ENCODE assay signal across 8 mouse cellular contexts in genomic region chr19:45046523-45047321, GRCm38 (mm10). TPM values are rescaled to one million over a fixed set of nuclear protein-coding genes. Genes with fewer than 3 reads are reported as not detected.
DNase-seq lines count a peak whose midpoint lies in the region; ATAC-seq and TF ChIP-seq lines count a peak whose summit lies in the region.

No protein-coding gene starts in this region.

- H3K79me2 ChIP-seq in CH12.LX (replicated peaks; ENCODE audit: control insufficient read depth, extremely low read depth, insufficient read depth, poor library complexity, severe bottlenecking): no peaks in the 10 kb centered on the region

- DNase-seq in CH12.LX (ENCODE audit: extremely low read depth): peak; percentile 55
- DNase-seq in c-Kit-positive CD71-positive TER-119-positive erythroid progenitor cells, embryonic 14.5 days (ENCODE audit: low spot score): peak; percentile 67
- peak; percentile 90 for DNase-seq in forebrain, embryonic 14.5 days (ENCODE audit: low spot score)
- DNase-seq in heart, postnatal 36 days: peak; percentile 80 to 83
- peak; percentile 80 to 81 for DNase-seq in layer of hippocampus, adult 8-10 months (ENCODE audit: low spot score in 2 of 2)
- peak; percentile 86 for DNase-seq in lung, adult 2 months
- DNase-seq in ovary, postnatal 14 days (ENCODE audit: low spot score): peak; percentile 64
- DNase-seq in thymus, postnatal 0 days (ENCODE audit: low spot score): peak; percentile 83

- peak in 1 of 2 experiments; percentile 15; a peak in 1 of 4 replicates for TF ChIP-seq CTCF in CH12.LX (conservative IDR thresholded peaks at IDR 0.05 in 1 of 2, IDR thresholded peaks at IDR 0.05 in 1 of 2; ENCODE audit: low read depth in 2 of 2, low read length in 2 of 2)
- no peak for TF ChIP-seq CTCF in lung, adult 2 months (IDR thresholded peaks at IDR 0.05; ENCODE audit: insufficient read depth, low read length)

- peak; percentile 57 for ATAC-seq in forebrain, embryonic 14.5 days

- TF ChIP-seq EP300 in CH12.LX (IDR thresholded peaks at IDR 0.05; ENCODE audit: low read length): no peak

- peaks cover 54% of the 10 kb centered on the region for H3K27me3 ChIP-seq in CH12.LX (replicated peaks)
- peaks cover 6% of the 10 kb centered on the region; the same call in 1 of the 2 replicates for H3K27me3 ChIP-seq in forebrain, embryonic 14.5 days (replicated peaks; ENCODE audit: control insufficient read depth, insufficient read depth, low read length)

- TF ChIP-seq POLR2A in CH12.LX (IDR thresholded peaks at IDR 0.05; ENCODE audit: low read depth, low read length): no peak
- TF ChIP-seq POLR2A in lung, adult 2 months (IDR thresholded peaks at IDR 0.05; ENCODE audit: borderline replicate concordance, extremely low read depth, low read depth, low read length): no peak

- peak overlapping the region; percentile 50; the same call in 1 of the 2 replicates for H3K9ac ChIP-seq in CH12.LX (ENCODE audit: insufficient read depth, low read depth)
- H3K9ac ChIP-seq in forebrain, embryonic 14.5 days (ENCODE audit: low read length): peak overlapping the region; percentile 77

- no peak for TF ChIP-seq RAD21 in CH12.LX (IDR thresholded peaks at IDR 0.05; ENCODE audit: low read depth, low read length)

- in situ Hi-C loops in CH12.LX (cut with MboI; ENCODE audit: low pct_ligation_motif_present, low pct_unique_long_range_greater_than_20kb, low sequenced_read_pairs): loop anchor here (25.0 kb wide), 1 partner anchor 459 kb away; no protein-coding TSS in a partner anchor

- peaks cover 4 to 29% of the 10 kb centered on the region in 2 experiments; a peak in 3 of 4 replicates for H3K4me1 ChIP-seq in CH12.LX (ENCODE audit: control insufficient read depth in 1 of 2, insufficient read depth in 2 of 2)
- peaks cover 28% of the 10 kb centered on the region for H3K4me1 ChIP-seq in forebrain, embryonic 14.5 days (ENCODE audit: control insufficient read depth, insufficient read depth, low read length)
- peaks cover 6% of the 10 kb centered on the region; the same call in 1 of the 2 replicates for H3K4me1 ChIP-seq in lung, adult 2 months (ENCODE audit: control insufficient read depth, insufficient read depth, low read length)

- H3K4me3 ChIP-seq in CH12.LX (replicated peaks in 1 of 3; ENCODE audit: low read depth in 2 of 3, low read length in 2 of 3, poor library complexity in 1 of 3): peak overlapping the region; percentile 65 to 93 (median 70)
- H3K4me3 ChIP-seq in forebrain, embryonic 14.5 days (ENCODE audit: low read depth, low read length): peak overlapping the region; percentile 51
- peak overlapping the region; percentile 91 for H3K4me3 ChIP-seq in lung, adult 2 months (replicated peaks; ENCODE audit: extremely low read depth, low read depth, low read length)

- peaks cover 3 to 22% of the 10 kb centered on the region in 2 experiments for H3K36me3 ChIP-seq in CH12.LX (replicated peaks in 1 of 2; ENCODE audit: control insufficient read depth in 1 of 2, insufficient read depth in 1 of 2, low read length in 1 of 2)
- peaks cover 23% of the 10 kb centered on the region for H3K36me3 ChIP-seq in forebrain, embryonic 14.5 days (ENCODE audit: control insufficient read depth, insufficient read depth, low read length)

- H3K4me2 ChIP-seq in CH12.LX (ENCODE audit: insufficient read depth, low read depth, poor library complexity, severe bottlenecking): peak overlapping the region; percentile 67
- peak overlapping the region; percentile 68 for H3K4me2 ChIP-seq in forebrain, embryonic 14.5 days (ENCODE audit: low read length)

- H3K9me3 ChIP-seq in CH12.LX (replicated peaks; ENCODE audit: low read length): no peaks in the 10 kb centered on the region
- no peaks in the 10 kb centered on the region for H3K9me3 ChIP-seq in forebrain, embryonic 14.5 days (replicated peaks; ENCODE audit: control insufficient read depth, low read length)

- H3K27ac ChIP-seq in CH12.LX (ENCODE audit: insufficient read depth, low read depth): no peak overlapping the region
- H3K27ac ChIP-seq in forebrain, embryonic 14.5 days (ENCODE audit: low read depth, low read length): peak overlapping the region; percentile 90

- dilution Hi-C loops in CH12.LX (cut with MboI; ENCODE audit: extremely low pct_ligation_motif_present, extremely low pct_unique_long_range_greater_than_20kb, low sequenced_read_pairs): no loop called here

- intact Hi-C loops in heart, postnatal 36 days (cut with DNase I): no loop called here

- WGBS in forebrain, embryonic 14.5 days: under 1% methylated on average over 34 of the region's 34 CpGs
- 2% methylated on average over 34 of the region's 34 CpGs for WGBS in lung, adult 2 months

TF ChIP-seq in CH12.LX, 34 proteins besides CTCF, POLR2A, EP300 and RAD21:
- 0 out of 2 replicates have a peak, but pooled peaks have one; percentile 23 for TF ChIP-seq CHD2 (IDR thresholded peaks at IDR 0.05; ENCODE audit: low read length)
- no peak for TF ChIP-seq TCF12 (IDR thresholded peaks at IDR 0.05; ENCODE audit: low read depth, low read length)
- TF ChIP-seq ZKSCAN1 (IDR thresholded peaks at IDR 0.05; ENCODE audit: borderline replicate concordance, low read depth, low read length): no peak
- TF ChIP-seq ELF1 (IDR thresholded peaks at IDR 0.05; ENCODE audit: low read depth, low read length): peak; percentile 22; the same call in 1 of the 2 replicates
- no peak for TF ChIP-seq USF1 (IDR thresholded peaks at IDR 0.05; ENCODE audit: low read depth, low read length)
- no peak for TF ChIP-seq MXI1 (IDR thresholded peaks at IDR 0.05; ENCODE audit: low read depth, low read length)
- TF ChIP-seq JUND (conservative IDR thresholded peaks at IDR 0.05; ENCODE audit: low read depth, low read length): no peak
- TF ChIP-seq NRF1 (IDR thresholded peaks at IDR 0.05; ENCODE audit: low read depth, low read length): peak; percentile 63

RNA-seq across cellular contexts. Expression of gene Sfxn3, which starts 0.6 kb away (rescaled TPM):
- total RNA-seq in CH12.LX (2012; rRNA removed) (2.4 and 3.6 TPM in 2 replicates), CH12.LX (2014; rRNA removed) (0.95 and 1.4 TPM in 2 replicates)
- 3.1 and 4.2 TPM in 2 replicates for polyA plus RNA-seq in CH12.LX (2012; ENCODE audit: insufficient read length, low read depth)
- polyA plus RNA-seq in forebrain, embryonic 14.5 days (2014; fragmentation: Nextera tagmentation; extraction: Ambion mirVana): 54.2 and 56.5 TPM in 2 replicates
- 10 to 100 TPM; 11.6 to 14.2 TPM for total RNA-seq in heart, postnatal 36 days (2021)
- total RNA-seq in layer of hippocampus, adult 8-10 months (2022): 10 to 100 TPM; 93.2 to 96.3 (median 94.1) TPM
- polyA plus RNA-seq in lung, adult 2 months (2012; rRNA removed): 61.8 and 84.2 TPM in 2 replicates
- 17.4 and 17.9 TPM in 2 replicates for polyA plus RNA-seq in thymus, postnatal 0 days (2015; fragmentation: Nextera tagmentation; extraction: Ambion mirVana)

RNA-seq across cellular contexts. Expression of gene Pdzd7, which starts 1.2 kb away (rescaled TPM):
- total RNA-seq in CH12.LX (2012; rRNA removed): 0.04 and 0.17 TPM in 2 replicates
- total RNA-seq in CH12.LX (2014; rRNA removed): 0.12 and 0.20 TPM in 2 replicates
- 0.15 TPM in 1 of 2 replicates, not detected in the other for polyA plus RNA-seq in CH12.LX (2012; ENCODE audit: insufficient read length, low read depth)
- 1.1 and 1.8 TPM in 2 replicates for polyA plus RNA-seq in forebrain, embryonic 14.5 days (2014; fragmentation: Nextera tagmentation; extraction: Ambion mirVana)
- under 1 TPM; 0.11 to 0.19 TPM for total RNA-seq in heart, postnatal 36 days (2021)
- total RNA-seq in layer of hippocampus, adult 8-10 months (2022): 1 to 10 TPM; 3.1 to 3.8 (median 3.4) TPM
- 0.64 and 1.2 TPM in 2 replicates for polyA plus RNA-seq in lung, adult 2 months (2012; rRNA removed)
- 0.05 and 0.08 TPM in 2 replicates for polyA plus RNA-seq in thymus, postnatal 0 days (2015; fragmentation: Nextera tagmentation; extraction: Ambion mirVana)

RNA-seq across cellular contexts. Expression of gene Kazald1, which starts 28.3 kb away (rescaled TPM):
- total RNA-seq in CH12.LX (2012; rRNA removed) (0.63 and 1.2 TPM in 2 replicates), CH12.LX (2014; rRNA removed) (0.23 and 0.27 TPM in 2 replicates)
- polyA plus RNA-seq in CH12.LX (2012; ENCODE audit: insufficient read length, low read depth): 0.31 and 0.44 TPM in 2 replicates
- 1.1 TPM in 2 replicates for polyA plus RNA-seq in forebrain, embryonic 14.5 days (2014; fragmentation: Nextera tagmentation; extraction: Ambion mirVana)
- 1 to 10 TPM; 4.6 to 4.8 TPM for total RNA-seq in heart, postnatal 36 days (2021)
- total RNA-seq in layer of hippocampus, adult 8-10 months (2022): 1 to 10 TPM; 1.7 to 2.6 (median 2.0) TPM
- 10.4 and 11.0 TPM in 2 replicates for polyA plus RNA-seq in lung, adult 2 months (2012; rRNA removed)
- 9.0 and 10.8 TPM in 2 replicates for polyA plus RNA-seq in thymus, postnatal 0 days (2015; fragmentation: Nextera tagmentation; extraction: Ambion mirVana)

RNA-seq across cellular contexts. Expression of gene Lzts2, which starts 32.5 kb away (rescaled TPM):
- total RNA-seq in CH12.LX (2012; rRNA removed) (17.5 and 22.1 TPM in 2 replicates), CH12.LX (2014; rRNA removed) (0.68 and 0.73 TPM in 2 replicates)
- polyA plus RNA-seq in CH12.LX (2012; ENCODE audit: insufficient read length, low read depth): 2.2 and 3.1 TPM in 2 replicates
- polyA plus RNA-seq in forebrain, embryonic 14.5 days (2014; fragmentation: Nextera tagmentation; extraction: Ambion mirVana): 15.3 and 17.2 TPM in 2 replicates
- total RNA-seq in heart, postnatal 36 days (2021): 10 to 100 TPM; 61.0 to 69.7 TPM
- total RNA-seq in layer of hippocampus, adult 8-10 months (2022): 10 to 100 TPM; 31.0 to 38.3 (median 33.3) TPM
- 143 TPM in 2 replicates for polyA plus RNA-seq in lung, adult 2 months (2012; rRNA removed)
- polyA plus RNA-seq in thymus, postnatal 0 days (2015; fragmentation: Nextera tagmentation; extraction: Ambion mirVana): 12.5 and 13.2 TPM in 2 replicates

RNA-seq across cellular contexts. Expression of gene Mrpl43, which starts 40.5 kb away (rescaled TPM):
- total RNA-seq in CH12.LX (2012; rRNA removed) (72.7 and 76.6 TPM in 2 replicates), CH12.LX (2014; rRNA removed) (63.5 and 72.7 TPM in 2 replicates)
- polyA plus RNA-seq in CH12.LX (2012; ENCODE audit: insufficient read length, low read depth): 75.1 and 77.9 TPM in 2 replicates
- 67.1 and 68.4 TPM in 2 replicates for polyA plus RNA-seq in forebrain, embryonic 14.5 days (2014; fragmentation: Nextera tagmentation; extraction: Ambion mirVana)
- total RNA-seq in heart, postnatal 36 days (2021): 10 to 100 TPM; 48.6 to 52.3 TPM
- total RNA-seq in layer of hippocampus, adult 8-10 months (2022): 10 to 100 TPM; 31.8 to 45.4 (median 39.1) TPM
- polyA plus RNA-seq in lung, adult 2 months (2012; rRNA removed): 50.1 and 78.0 TPM in 2 replicates
- 89.1 and 102 TPM in 2 replicates for polyA plus RNA-seq in thymus, postnatal 0 days (2015; fragmentation: Nextera tagmentation; extraction: Ambion mirVana)
